Mouse (Mus musculus) embryo, embryonic 10.5 days (tissue): ENCODE results near the gene Klhl24.

Experiments used
- DNase-seq: peaks from one replicate; pipeline ENCODE4 v3.0.0-alpha.2; 2015; ENCODE audit warnings: low spot score

Gene Klhl24

DNA sequence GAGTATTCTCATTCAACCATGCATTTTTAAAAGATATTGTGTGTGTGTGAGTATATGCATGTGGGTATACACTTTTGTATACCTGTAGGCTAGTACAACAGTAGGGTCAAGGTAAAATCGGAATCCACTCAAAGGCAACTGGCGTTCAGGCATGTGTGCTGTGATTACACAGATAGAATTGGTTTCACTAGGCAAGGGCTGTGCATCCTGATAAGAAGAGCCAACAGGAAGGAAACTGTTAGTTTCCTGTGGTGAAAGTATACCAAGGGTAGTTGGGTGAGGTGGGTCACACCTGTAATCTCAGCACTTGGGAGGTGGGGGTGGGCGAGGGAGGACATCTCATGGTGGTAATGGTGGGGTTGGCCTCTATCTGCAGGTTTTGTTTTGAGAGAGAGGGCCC is 47.2 kb downstream of the Klhl24 start:
- no peak for DNase-seq

- DNase-seq = no peak
These were observed 54.6 kb downstream of the Klhl24 start for GRCm38 (mm10) chr16:20151991-20152390.

DNA sequence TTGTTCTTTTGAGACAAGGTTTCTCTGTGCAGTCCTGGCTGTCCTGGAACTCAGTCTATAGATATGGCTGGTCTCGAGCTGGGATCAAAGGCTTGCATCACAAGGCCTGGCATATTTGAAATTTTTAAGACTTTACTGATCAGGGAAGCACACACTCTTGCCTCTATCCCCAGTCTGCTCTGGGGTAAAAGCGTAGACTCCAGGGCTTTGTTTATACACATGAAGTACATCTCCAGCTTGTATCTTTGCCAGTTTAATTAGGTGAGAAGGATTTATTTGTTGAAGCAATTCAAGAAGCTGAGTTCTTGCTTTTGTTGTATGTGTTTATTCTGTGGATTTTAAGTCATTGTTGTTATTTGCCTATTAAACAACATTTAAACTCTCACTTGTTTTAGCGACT is 56.4 kb downstream of the Klhl24 start:
- DNase-seq = no peak

- DNase-seq = no peak
These were observed 62.8 kb downstream of the Klhl24 start for GRCm38 (mm10) chr16:20160130-20160529.

DNA sequence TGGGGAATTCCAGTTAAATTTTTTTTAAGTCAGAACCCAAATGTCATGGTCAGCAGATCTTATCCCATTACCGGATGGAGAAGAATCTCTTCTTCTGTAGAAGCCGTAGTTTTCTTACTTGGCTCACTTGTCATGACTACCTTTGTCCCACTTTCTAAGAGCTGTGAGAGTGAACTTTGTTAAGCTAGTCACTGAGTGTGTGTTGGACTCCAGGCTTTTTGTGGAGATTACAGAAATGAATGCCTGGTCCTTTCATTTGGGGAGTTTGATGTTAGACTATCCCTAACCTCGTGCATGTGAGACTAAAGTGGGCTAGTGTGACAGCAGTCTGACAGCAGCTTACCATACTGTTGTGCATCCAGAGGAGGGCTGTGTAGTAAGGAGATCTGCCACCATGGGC is 71.7 kb downstream of the Klhl24 start:
- DNase-seq = no peak

DNA sequence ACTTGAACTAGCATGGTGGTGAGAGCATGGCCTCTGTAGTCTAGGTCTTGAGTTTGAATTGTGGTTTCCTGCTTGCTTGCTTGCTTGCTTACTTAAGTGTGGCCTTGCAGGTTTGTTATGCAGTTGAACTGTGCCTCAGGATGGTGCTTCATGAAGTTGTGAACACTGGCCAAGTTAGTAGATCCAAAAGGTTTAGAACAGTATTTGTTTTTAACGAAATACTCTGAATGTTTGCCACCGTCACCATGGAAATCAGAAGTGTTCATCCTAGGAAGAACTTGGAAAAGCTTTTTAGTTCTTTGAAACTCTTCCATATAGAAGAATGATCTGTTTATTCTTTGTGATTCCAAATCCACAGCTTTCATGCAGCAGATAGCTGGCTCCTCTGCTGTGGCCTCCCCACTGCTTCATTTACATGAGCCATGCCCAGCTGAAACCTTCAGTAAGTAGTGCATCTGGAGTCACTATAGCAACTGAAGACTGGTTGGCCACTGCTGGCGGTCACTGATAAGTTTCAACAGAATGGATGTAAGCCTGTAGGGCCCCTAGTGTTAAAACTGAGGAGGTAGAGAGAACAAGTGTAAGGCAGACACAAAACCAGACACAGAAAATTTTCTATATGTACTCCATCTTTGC is 72.2 kb downstream of the Klhl24 start:
- DNase-seq = peak; percentile 4
